Mouse (Mus musculus) limb, embryonic 11.5 days (tissue): ENCODE results near the gene Wnt4. TPM values are rescaled to one million over a fixed set of nuclear protein-coding genes. Genes with fewer than 3 reads are reported as not detected.
A peak's percentile ranks its signal among the peaks of the same experiment; 100 is the strongest.

ENCODE experiments used
- ATAC-seq: fragments of 200-750 bp; cut with Nextera tagmentation; 2 replicates; pipeline ENCODE4 v1.8.0; 2017; ENCODE audit warnings: low read depth; ENCODE audit not compliant: insufficient number of reproducible peaks, low FRiP score, low TSS enrichment
- DNase-seq: peaks from one replicate; pipeline ENCODE4 v3.0.0-alpha.2; 2015; ENCODE audit warnings: low spot score
- H3K27ac ChIP-seq: fragments of 300-500 bp; sonication (generic); replicated peaks from 2 replicates; pipeline ENCODE4 v1.5.1; 2014; ENCODE audit warnings: low read depth, mild to moderate bottlenecking, low read length
- H3K27me3 ChIP-seq: fragments of 300-500 bp; sonication (generic); 2 replicates; pipeline ENCODE4 v1.6.1; 2014; ENCODE audit warnings: mild to moderate bottlenecking, low read length, mixed read lengths; ENCODE audit not compliant: control insufficient read depth, insufficient read depth
- H3K36me3 ChIP-seq: fragments of 300-500 bp; sonication (generic); 2 replicates; pipeline ENCODE4 v1.6.1; 2014; ENCODE audit warnings: mild to moderate bottlenecking, low read length, moderate library complexity, mixed read lengths; ENCODE audit not compliant: control insufficient read depth, insufficient read depth
- H3K4me1 ChIP-seq: fragments of 300-500 bp; sonication (generic); 2 replicates; pipeline ENCODE4 v1.6.1; 2014; ENCODE audit warnings: low read length, mixed read lengths; ENCODE audit not compliant: control insufficient read depth, insufficient read depth
- H3K4me2 ChIP-seq: fragments of 300-500 bp; sonication (generic); 2 replicates; pipeline ENCODE4 v1.6.1; 2014; ENCODE audit warnings: low read depth, mild to moderate bottlenecking, moderate library complexity; ENCODE audit not compliant: severe bottlenecking
- H3K4me3 ChIP-seq: fragments of 300-500 bp; sonication (generic); 2 replicates; pipeline ENCODE4 v1.5.1; 2014; ENCODE audit warnings: low read depth, low read length
- H3K9ac ChIP-seq: fragments of 300-500 bp; sonication (generic); 2 replicates; pipeline ENCODE4 v1.6.1; 2014; ENCODE audit warnings: mild to moderate bottlenecking, low read length
- H3K9me3 ChIP-seq: fragments of 300-500 bp; sonication (generic); 2 replicates; pipeline ENCODE4 v1.6.1; 2016; ENCODE audit warnings: low read length; ENCODE audit not compliant: control insufficient read depth
- WGBS: fragments of 180-500 bp; shearing (Covaris S2); extraction: QIAGEN DNeasy Blood & Tissue Kit; methylation state at CpG from one replicate; pipeline ENCODE4 v1.1.7; 2014; 5-methylcytosine and 5-hydroxymethylcytosine counted together
- polyA plus RNA-seq: library from polyadenylated mRNA; unstranded; fragments of >200 nt; fragmentation: Nextera tagmentation; extraction: Ambion mirVana; gene quantifications from 2 replicates; pipeline ENCODE4 v1.2.1, GENCODE M21; 2014

Gene Wnt4
- polyA plus RNA-seq: 3.5 and 5.1 TPM in 2 replicates

- Histone ChIP-seq H3K9me3 (no peaks in the 10 kb centered on the region), H3K36me3 (no peaks in the 10 kb centered on the region), H3K4me3 (peak within 1 kb of the TSS; percentile 45), H3K4me2 (peak within 1 kb of the TSS; percentile 96), H3K4me1 (peaks cover 13% of the 10 kb centered on the region), H3K27ac (peak within 1 kb of the TSS; percentile 21; the same call in 1 of the 2 replicates), H3K27me3 (peaks cover 57% of the 10 kb centered on the region), H3K9ac (peak within 1 kb of the TSS; percentile 47)
- 0% methylated on average over 6 of the region's 45 CpGs for WGBS
- peak; percentile 64 for DNase-seq
- 0 out of 2 replicates have a peak, but pooled peaks have one; percentile 46 for ATAC-seq
Observed at GRCm38 (mm10) chr4:137277166-137277513, at the start of gene Wnt4. TSS of gene Wnt4 (plus strand) at chr4:137277489.

GRCm38 (mm10) chr4:137228566-137229115 lies 48.6 kb upstream of the Wnt4 start:
- no peaks in the 10 kb centered on the region for H3K4me1 ChIP-seq
- no peaks in the 10 kb centered on the region for H3K36me3 ChIP-seq
- 89% methylated on average over 15 of the region's 15 CpGs for WGBS
- ATAC-seq: no peak
- no peak overlapping the region for H3K27ac ChIP-seq
- no peak for DNase-seq
- H3K9ac ChIP-seq: no peak overlapping the region
- no peaks in the 10 kb centered on the region for H3K9me3 ChIP-seq
- no peak overlapping the region for H3K4me2 ChIP-seq
- H3K4me3 ChIP-seq: no peak overlapping the region
- H3K27me3 ChIP-seq: no peaks in the 10 kb centered on the region

- no peak overlapping the region for H3K4me3 ChIP-seq
- H3K27me3 ChIP-seq: no peaks in the 10 kb centered on the region
- no peak for ATAC-seq
- H3K4me1 ChIP-seq: no peaks in the 10 kb centered on the region
- H3K9ac ChIP-seq: no peak overlapping the region
- H3K27ac ChIP-seq: no peak overlapping the region
- H3K4me2 ChIP-seq: no peak overlapping the region
- WGBS: 78% methylated on average over 16 of the region's 16 CpGs
- no peaks in the 10 kb centered on the region for H3K36me3 ChIP-seq
- H3K9me3 ChIP-seq: no peaks in the 10 kb centered on the region
- DNase-seq: no peak
Observed at GRCm38 (mm10) chr4:137231494-137232470, 45.5 kb upstream of the Wnt4 start.

DNA sequence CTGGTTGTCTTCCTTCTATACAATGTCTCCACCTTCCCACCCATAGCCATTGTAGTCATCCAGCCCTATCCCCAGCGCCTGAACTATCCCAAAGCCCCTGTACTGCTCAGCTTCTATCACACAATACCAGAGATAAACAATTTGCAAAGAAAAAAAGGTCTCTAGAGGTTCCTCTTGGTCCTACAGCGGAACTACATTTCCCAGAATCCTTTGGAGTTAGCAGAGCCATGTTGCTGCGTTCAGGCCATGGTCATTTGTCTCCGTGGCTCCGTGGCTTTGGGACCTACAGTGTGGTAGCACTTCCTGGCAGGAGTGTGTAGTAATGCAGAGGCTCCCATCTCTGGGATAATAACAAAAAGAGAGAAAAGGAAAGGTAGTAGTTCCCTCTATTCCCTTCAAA lies 43.7 kb upstream of the Wnt4 start:
- 68% methylated on average over 5 of the region's 5 CpGs for WGBS
- no peak overlapping the region for H3K4me2 ChIP-seq
- H3K4me1 ChIP-seq: no peaks in the 10 kb centered on the region
- H3K9me3 ChIP-seq: no peaks in the 10 kb centered on the region
- no peaks in the 10 kb centered on the region for H3K27me3 ChIP-seq
- no peak overlapping the region for H3K27ac ChIP-seq
- no peak for ATAC-seq
- H3K4me3 ChIP-seq: no peak overlapping the region
- H3K9ac ChIP-seq: no peak overlapping the region
- no peak for DNase-seq
- no peaks in the 10 kb centered on the region for H3K36me3 ChIP-seq

GRCm38 (mm10) chr4:137234444-137234843 lies 42.8 kb upstream of the Wnt4 start:
- DNase-seq: no peak
- 94% methylated on average over 2 of the region's 2 CpGs for WGBS
- no peak overlapping the region for H3K4me2 ChIP-seq
- H3K36me3 ChIP-seq: no peaks in the 10 kb centered on the region
- no peak for ATAC-seq
- H3K4me1 ChIP-seq: no peaks in the 10 kb centered on the region
- no peak overlapping the region for H3K27ac ChIP-seq
- H3K9me3 ChIP-seq: no peaks in the 10 kb centered on the region
- H3K4me3 ChIP-seq: no peak overlapping the region
- H3K9ac ChIP-seq: no peak overlapping the region
- no peaks in the 10 kb centered on the region for H3K27me3 ChIP-seq

DNA sequence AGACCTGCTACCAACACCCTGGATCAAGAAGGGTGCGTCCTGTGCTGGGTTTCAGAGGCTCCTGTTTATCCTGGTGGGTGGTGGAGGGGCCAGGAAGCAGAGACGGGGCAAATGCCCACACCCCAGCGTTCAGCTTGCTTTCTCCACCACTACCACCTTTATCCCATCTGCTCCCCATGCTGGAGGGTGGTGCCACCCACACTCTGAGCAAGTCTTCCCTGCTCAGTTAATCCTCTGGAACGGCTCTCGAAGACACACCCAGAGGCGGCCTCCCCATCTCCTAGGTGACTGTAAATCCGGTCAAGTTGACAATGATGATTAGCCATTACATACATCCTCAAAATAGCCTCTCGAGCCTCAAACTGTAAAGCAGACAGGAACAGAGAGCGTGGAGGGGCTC lies 41.9 kb upstream of the Wnt4 start:
- H3K9ac ChIP-seq: no peak overlapping the region
- DNase-seq: no peak
- 80% methylated on average over 9 of the region's 9 CpGs for WGBS
- peaks cover 5% of the 10 kb centered on the region; the same call in 1 of the 2 replicates for H3K9me3 ChIP-seq
- H3K4me3 ChIP-seq: no peak overlapping the region
- H3K36me3 ChIP-seq: no peaks in the 10 kb centered on the region
- no peak overlapping the region for H3K27ac ChIP-seq
- H3K4me2 ChIP-seq: no peak overlapping the region
- H3K27me3 ChIP-seq: no peaks in the 10 kb centered on the region
- no peak for ATAC-seq
- H3K4me1 ChIP-seq: no peaks in the 10 kb centered on the region

GRCm38 (mm10) chr4:137244883-137245282 lies 32.4 kb upstream of the Wnt4 start:
- no peak overlapping the region for H3K27ac ChIP-seq
- no peak for DNase-seq
- 86% methylated on average over 9 of the region's 9 CpGs for WGBS

GRCm38 (mm10) chr4:137250333-137250732 lies 27.0 kb upstream of the Wnt4 start:
- Histone ChIP-seq H3K27ac (no peak overlapping the region), H3K27me3 (no peaks in the 10 kb centered on the region), H3K9me3 (no peaks in the 10 kb centered on the region), H3K4me3 (no peak overlapping the region), H3K36me3 (no peaks in the 10 kb centered on the region), H3K4me2 (no peak overlapping the region), H3K9ac (no peak overlapping the region), H3K4me1 (no peaks in the 10 kb centered on the region)
- DNase-seq (no peak), ATAC-seq (no peak)
- WGBS: 58% methylated on average over 5 of the region's 5 CpGs

More at GRCm38 (mm10) chr4:137244883-137245282, 32.4 kb upstream of the Wnt4 start:
- H3K9ac ChIP-seq: no peak overlapping the region
- H3K9me3 ChIP-seq: peaks cover 3% of the 10 kb centered on the region; the same call in 1 of the 2 replicates
- H3K27me3 ChIP-seq: no peaks in the 10 kb centered on the region
- no peaks in the 10 kb centered on the region for H3K4me1 ChIP-seq
- H3K4me3 ChIP-seq: no peak overlapping the region
- no peak overlapping the region for H3K4me2 ChIP-seq
- ATAC-seq: no peak
- no peaks in the 10 kb centered on the region for H3K36me3 ChIP-seq
